Mouse (Mus musculus): ENCODE data around the gene Camkk2. TPM values are rescaled to one million over a fixed set of nuclear protein-coding genes. Genes with fewer than 3 reads are reported as not detected.
A peak's percentile ranks its signal among the peaks of the same experiment; 100 is the strongest.

Gene Camkk2
- polyA plus RNA-seq, 1 experiment: 5.1 TPM

DNA sequence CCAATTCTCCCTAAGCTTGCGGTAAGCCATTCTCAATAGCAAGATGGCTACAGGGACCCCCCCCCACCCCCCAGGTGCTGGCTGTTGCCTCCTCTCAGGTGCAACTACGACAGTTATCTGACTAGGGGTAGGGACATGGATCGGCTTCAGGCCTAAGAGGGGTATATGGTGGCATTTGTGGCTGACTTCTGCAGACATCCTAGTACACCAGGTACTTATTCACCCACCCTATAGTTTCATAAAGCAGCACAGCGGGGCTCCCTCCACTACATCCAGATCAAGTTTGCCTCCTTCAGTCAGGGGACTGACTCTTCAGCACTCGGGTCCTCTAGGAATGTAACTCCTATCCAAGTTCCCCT, 72.3 kb downstream of the Camkk2 start:
- WGBS: 43% methylated on average over 5 of the region's 5 CpGs
- DNase-seq (ENCODE audit: low read depth, low spot score): no peak

DNA sequence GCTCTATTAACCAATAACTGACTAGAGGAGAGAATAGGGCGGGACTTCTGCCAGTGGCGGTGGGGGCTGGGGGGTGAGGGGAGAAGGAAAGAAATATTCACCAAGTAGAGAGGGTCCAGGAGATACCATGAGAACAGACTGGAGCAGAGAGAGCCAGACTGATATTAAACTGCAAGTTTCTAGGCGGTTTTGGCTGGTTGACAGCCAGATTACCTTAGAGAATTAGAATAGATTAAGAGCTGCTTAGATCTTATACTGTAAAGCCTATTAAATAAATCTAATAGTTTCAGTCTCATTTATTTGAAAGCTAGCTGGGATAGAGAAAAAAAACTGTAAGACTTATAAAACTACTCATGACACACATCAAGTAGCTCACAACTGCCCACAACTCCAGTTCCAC, 74.0 kb downstream of the Camkk2 start:
- no peak for DNase-seq (ENCODE audit: low read depth, low spot score)
- 77% methylated on average over 3 of the region's 3 CpGs for WGBS

DNA sequence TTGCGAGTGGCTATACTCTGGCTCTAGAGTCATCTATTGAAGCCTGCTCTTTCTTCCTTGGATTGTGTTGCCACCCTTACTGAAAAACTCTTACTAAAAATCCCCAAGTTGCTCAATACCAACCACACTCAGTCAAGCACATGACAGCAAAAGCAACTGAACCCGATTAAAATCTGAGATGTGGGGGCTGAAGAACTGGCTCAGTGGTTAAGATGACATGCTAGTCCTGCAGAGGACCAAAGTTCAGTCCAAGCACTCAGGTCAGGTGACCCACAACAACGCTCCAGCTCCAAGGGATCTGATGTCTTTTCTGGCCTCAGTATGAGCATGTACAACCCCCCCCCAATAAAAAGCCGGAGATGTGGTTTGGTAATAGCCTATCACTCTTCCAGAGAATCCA, 74.6 kb downstream of the Camkk2 start:
- no peak for DNase-seq (ENCODE audit: low read depth, low spot score)
- WGBS: 55% methylated on average over 4 of the region's 4 CpGs

DNA sequence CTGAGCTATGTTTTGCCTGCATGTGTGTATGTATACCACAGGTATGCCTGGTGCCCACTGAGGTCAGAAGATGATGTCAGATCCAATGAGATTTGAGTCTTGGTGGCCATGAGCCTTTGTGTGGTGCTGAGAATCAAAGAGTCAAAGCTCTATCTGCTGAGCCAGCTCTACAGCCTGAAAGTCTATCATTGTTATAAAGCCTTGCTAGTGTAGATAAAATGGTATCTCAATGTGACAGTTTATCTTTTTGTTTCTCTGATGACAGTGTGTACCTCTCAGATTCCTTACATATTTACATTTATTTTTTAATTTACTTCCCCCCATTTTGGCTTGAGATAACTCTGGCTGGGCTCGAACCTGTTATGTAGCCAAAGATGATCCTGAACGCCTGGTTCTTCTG, 75.6 kb downstream of the Camkk2 start:
- 91% methylated on average over 2 of the region's 2 CpGs for WGBS
- DNase-seq (ENCODE audit: low read depth, low spot score): no peak

DNA sequence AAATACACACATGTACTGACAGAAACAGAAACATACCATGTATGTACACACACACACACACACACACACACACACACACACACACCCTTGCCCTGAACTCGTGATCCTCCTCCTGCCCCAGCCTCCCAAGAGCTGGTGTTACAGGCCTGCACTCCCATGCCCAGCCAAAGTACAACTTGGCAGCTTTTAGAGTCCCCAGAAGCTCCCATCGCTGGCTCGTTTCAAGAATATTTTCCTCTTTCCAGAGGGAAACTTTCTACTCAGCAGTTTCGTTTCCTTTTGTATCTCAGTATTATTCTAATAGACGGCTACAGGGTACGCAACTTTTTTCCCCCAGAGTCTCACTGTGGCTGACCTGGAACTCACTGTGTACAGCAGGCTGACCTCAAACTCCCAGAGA, 77.1 kb downstream of the Camkk2 start:
- 74% methylated on average over 6 of the region's 6 CpGs for WGBS

DNA sequence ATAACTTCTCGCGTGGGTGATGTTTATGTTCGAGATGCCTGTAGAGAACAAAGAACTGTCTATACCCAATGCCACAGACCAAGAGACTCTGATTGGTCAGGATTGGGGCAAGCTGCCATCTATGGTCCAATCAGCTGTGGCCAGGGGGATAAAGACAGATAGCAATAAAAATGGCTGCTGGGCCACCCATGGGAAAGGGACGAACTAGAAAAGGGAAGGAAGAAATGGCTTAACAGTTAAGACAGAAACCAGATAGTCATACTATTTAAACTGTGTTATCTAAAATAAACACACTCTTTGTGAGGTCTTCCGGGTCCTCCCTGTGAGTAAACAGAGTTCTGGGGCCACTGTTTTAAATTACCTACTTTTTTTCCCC, 78.4 kb downstream of the Camkk2 start:
- WGBS: 13% methylated on average over 5 of the region's 5 CpGs
- peak; percentile 75 for DNase-seq (ENCODE audit: low read depth, low spot score)

More for the DNA sequence above, 77.1 kb downstream of the Camkk2 start:
- no peak for DNase-seq (ENCODE audit: low read depth, low spot score)

DNA sequence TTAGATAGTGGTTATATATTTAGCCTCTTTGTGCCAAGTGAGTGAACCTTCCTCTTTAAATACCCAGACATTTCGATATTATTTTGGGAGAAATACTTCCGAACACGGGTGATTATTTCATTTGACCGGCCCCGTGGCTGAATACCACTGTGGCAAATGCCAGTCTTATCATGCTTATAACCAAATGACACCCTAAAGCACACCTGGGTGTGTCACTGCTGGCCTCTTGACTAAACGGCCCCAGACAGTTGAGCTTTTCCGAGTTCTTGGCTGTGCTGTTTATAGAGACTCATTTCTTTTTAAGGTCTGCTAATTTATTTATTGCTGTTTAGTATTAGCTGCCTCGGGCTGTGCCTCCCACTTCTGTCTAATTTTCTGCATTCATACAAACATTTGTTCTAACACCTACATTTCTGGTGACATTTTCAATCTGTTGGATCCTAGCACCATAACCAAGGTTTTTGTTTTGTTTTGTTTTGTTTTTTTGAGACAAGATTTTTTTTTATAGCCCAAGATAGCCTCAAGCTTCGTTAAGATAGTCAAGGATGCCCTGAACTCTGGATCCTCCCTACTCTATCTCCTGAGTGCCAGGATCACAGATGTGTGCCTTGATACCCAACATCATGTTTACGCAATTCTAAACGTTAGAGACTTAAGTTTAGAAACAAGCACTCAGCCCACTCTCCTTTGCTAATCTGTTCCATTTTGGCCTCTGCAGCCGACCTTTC, 78.9 kb downstream of the Camkk2 start:
- DNase-seq (ENCODE audit: low read depth, low spot score): no peak
- WGBS: 18% methylated on average over 12 of the region's 12 CpGs

DNA sequence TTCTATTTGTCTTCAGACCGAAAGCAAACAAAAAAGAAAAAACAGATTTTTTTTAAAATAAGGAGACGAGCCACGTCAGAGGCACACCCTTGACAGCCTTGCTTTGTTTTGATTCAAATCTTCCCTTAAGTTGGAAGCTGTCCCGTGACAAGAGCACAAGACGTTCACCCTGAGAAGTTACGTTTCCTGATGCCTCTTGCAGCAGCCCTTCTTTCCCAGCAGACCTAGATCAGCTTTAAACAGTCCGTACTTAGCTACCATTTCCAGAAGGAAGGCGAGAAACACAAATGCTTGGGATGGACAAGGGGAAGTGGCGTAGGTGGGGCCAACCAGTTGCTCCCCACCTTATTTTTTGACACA, 80.5 kb downstream of the Camkk2 start:
- 28% methylated on average over 9 of the region's 9 CpGs for WGBS
- DNase-seq (ENCODE audit: low read depth, low spot score): no peak

DNA sequence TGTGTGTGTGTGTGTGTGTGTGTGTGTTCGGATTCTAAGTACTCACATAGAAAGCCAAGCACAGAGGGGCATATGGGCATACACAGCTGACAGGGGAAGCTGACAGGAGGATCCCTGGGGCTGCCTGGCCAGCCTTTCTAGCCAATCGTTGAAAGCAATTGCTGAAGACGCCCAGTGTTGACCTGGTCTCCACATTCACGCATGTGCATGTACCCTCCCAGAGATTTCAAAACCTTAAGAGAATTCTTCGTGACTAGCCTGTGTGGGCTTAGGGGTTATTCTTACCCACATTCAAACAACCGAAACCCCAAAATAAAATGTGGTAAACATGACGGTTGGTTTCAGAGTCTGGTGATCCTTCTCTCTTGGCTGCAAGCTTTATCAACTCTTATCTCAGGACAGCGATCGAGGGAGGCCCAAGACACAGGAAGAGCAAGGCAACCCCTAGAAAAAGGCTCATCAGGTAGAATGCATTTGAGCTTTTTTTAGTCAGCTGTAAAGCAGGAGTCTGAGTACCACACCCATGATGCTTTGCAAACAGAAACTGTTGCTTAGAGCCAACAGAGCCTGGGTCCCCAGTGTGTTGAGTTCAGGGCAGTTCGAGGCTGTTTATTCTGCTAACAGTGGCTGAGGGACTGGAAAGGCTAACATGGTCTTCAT, 81.0 kb downstream of the Camkk2 start:
- 62% methylated on average over 10 of the region's 10 CpGs for WGBS
- no peak for DNase-seq (ENCODE audit: low read depth, low spot score)

DNA sequence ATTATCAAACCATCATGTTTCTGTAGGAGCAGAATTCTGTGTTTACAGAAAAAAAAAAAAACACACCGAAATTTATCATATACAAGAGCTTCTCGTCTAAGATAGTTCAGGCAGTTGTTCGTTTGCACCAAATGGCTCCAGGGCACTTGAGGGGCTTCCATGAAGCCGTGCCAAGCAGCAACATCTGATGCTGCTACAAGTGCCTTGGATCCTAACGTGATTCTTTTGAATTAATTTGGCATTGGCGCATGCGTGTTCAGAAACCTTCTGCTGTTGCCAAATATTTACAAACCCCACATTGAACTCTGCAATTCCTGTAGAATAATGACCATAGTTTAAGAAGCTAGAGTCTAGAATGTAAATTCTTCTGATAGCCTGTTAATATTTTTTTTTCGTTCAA, 83.7 kb downstream of the Camkk2 start:
- 76% methylated on average over 8 of the region's 8 CpGs for WGBS
- DNase-seq (ENCODE audit: low read depth, low spot score): no peak

DNA sequence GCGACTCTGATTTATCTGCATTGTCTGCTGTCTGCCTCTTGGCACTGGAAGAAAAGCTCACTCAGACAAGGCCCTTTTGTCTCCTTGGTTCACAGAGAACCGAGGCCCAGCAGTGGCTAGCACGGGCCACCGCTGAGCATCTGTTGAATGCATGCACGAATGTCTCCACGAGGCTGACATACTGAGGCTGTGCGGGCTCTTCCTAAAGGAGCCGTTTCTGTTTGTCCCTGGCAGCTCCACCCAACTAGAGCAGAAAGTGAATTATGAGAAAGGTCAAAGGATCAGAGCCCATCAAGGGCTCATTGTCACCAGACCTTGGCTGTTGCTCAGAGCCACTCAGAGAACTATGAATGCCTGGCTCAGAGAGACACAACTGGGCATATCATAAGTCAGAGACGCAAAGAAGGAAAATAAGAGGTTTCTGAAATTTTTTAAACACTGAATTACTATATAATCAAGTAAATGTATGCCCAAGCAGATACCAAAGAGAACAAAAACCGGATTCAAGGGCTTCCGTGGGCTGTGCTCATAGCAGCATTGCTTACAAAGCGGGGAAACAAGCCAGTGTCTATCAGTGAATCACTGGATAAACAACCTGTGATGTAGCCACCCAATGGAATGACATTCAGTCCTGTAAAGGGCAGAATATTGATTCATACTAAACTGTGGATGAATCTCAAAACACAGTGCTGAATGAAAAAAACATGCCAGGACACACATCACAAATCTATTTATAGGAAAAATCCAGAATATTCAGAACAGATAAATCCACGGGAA, 85.6 kb downstream of the Camkk2 start:
- DNase-seq (ENCODE audit: low read depth, low spot score): no peak
- WGBS: 22% methylated on average over 13 of the region's 13 CpGs

DNA sequence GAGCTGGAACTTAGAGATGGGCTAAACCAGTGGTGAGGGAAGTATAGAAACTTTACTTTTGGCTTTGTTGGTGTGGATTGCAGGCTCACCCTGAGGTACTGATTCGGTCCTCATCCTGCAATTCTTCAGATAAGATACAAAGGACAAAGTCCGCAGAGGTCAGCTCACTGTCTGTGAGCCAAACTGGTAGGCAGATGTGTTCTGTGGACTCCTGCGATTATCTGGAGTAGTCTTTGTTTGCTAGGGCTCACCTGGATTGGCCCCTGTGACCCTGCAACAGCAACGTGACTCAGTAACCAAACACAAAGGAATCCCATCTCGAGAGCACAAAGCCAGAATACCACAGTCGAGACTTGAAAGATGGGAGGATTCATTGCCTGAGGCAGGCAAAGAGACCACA, 88.7 kb downstream of the Camkk2 start:
- 34% methylated on average over 6 of the region's 6 CpGs for WGBS
- no peak for DNase-seq (ENCODE audit: low read depth, low spot score)

DNA sequence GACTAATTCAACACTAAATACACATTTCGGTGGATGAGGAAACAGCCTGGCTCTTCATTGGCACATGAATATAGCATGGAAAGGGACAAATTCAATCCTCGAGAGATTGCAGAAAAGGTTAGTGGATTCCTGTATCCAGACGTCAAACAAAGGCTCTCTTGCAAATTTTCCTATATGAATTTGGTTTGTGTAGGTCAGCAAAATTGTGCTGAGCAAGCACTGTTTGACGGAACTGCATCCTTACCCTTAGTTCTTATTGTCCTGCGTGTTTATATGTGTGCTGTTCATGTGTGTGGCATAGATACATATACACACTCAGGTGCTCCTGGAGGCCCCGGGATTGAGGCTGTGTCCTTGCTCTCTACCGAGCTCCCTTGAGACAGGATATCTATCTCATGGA, 90.1 kb downstream of the Camkk2 start:
- DNase-seq (ENCODE audit: low read depth, low spot score): no peak
- WGBS: 64% methylated on average over 7 of the region's 7 CpGs

DNA sequence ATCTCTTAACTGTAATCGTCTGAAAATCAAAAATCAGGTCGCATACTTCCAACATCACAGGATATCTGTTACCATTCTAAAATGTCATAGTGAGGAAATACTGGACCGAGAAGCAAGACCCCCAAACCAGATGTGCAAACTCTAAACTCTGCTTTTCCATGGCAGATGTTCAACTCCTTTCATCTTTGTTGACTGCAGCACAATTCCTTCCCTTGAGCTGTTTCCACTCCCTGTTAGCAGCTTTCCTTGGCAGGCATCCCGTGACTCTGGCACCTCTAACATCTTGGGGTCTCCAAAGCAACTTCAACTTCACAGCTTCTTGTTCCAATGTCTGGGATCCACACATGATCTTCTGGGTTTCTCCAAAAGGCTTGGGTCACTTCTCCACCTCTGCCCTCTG, 91.8 kb downstream of the Camkk2 start:
- no peak for DNase-seq (ENCODE audit: low read depth, low spot score)
- 84% methylated on average over 4 of the region's 4 CpGs for WGBS

DNA sequence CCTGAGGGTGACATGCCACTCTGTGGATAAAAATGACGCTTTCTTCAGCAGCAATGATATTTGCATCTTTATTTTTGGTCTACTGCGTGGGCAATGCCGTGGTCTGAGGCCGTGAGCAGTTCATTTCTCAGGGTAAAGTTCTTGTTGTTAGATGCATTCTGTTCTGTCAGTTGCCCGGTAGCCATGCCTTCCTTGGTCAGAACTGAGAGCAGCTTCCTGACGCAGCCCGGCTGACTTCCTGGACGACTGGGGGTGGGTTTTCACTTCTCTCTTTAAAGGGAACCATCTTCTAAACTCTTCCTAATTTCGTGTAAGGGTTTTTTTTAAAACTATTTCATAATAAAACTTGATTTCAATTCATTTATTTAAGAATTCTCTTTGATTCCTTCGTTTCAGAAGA, 95.3 kb downstream of the Camkk2 start:
- DNase-seq (ENCODE audit: low read depth, low spot score): no peak
- 81% methylated on average over 10 of the region's 10 CpGs for WGBS

DNA sequence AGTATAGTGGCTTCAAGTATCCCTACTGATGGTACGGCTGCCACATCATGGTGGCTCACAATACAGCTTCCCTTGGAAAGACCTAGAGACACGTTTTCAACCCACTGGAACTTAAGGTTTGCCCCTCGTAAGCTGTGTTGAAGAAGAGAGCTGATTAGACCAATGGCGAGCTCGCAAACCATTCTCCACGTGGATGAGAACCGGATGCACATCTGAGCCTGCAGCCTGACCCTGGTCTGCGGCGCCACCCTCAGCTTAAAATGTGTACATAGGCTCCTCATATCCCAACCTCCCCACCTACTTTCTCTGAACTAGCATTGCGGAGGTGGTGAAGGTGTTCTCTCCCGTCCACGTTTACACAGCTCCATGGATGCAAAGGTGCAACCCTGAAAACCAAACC, 97.9 kb downstream of the Camkk2 start:
- 93% methylated on average over 12 of the region's 12 CpGs for WGBS

More for the DNA sequence above, 97.9 kb downstream of the Camkk2 start:
- no peak for DNase-seq (ENCODE audit: low read depth, low spot score)

Other genes with a start within 250 kb of the Camkk2 start
- 0.72 and 0.89 TPM in 2 replicates for gene Ift81, start 164.9 kb downstream of the Camkk2 start, polyA plus RNA-seq (2012; rRNA removed)
- gene P2rx7, start 135.5 kb downstream of the Camkk2 start, polyA plus RNA-seq (2012; rRNA removed): 18.6 and 21.4 TPM in 2 replicates
- 62.4 and 84.2 TPM in 2 replicates for gene P2rx4, start 71.9 kb downstream of the Camkk2 start, polyA plus RNA-seq (2012; rRNA removed)
- 183 and 186 TPM in 2 replicates for gene Anapc5, start 41.9 kb upstream of the Camkk2 start, polyA plus RNA-seq (2012; rRNA removed)
- gene Rnf34, start 70.6 kb upstream of the Camkk2 start, polyA plus RNA-seq (2012; rRNA removed): 7.7 and 7.8 TPM in 2 replicates
- gene Kdm2b, start 210.4 kb upstream of the Camkk2 start, polyA plus RNA-seq (2012; rRNA removed): 12.1 and 15.7 TPM in 2 replicates
- gene Orai1, start 235.7 kb upstream of the Camkk2 start, polyA plus RNA-seq (2012; rRNA removed): 86.0 and 97.3 TPM in 2 replicates